Mouse (Mus musculus) heart, embryonic 11.5 days (tissue): ENCODE data around the gene Zfp276. TPM values are rescaled to one million over a fixed set of nuclear protein-coding genes. Genes with fewer than 3 reads are reported as not detected.

Experiments used
- ATAC-seq: fragments of 200-750 bp; cut with Nextera tagmentation; replicated peaks from 2 replicates; pipeline ENCODE4 v1.8.0; 2017; ENCODE audit warnings: moderate library complexity; ENCODE audit not compliant: insufficient number of reproducible peaks, low FRiP score, low TSS enrichment
- H3K27ac ChIP-seq: fragments of 300-500 bp; sonication (generic); 2 replicates; pipeline ENCODE4 v1.5.1; 2014; ENCODE audit warnings: mild to moderate bottlenecking, low read depth, low read length
- H3K27me3 ChIP-seq: fragments of 300-500 bp; sonication (generic); 2 replicates; pipeline ENCODE4 v1.6.1; 2014; ENCODE audit warnings: mild to moderate bottlenecking, low read length, mixed read lengths; ENCODE audit not compliant: control insufficient read depth, insufficient read depth
- H3K36me3 ChIP-seq: fragments of 300-500 bp; sonication (generic); 2 replicates; pipeline ENCODE4 v1.6.1; 2014; ENCODE audit warnings: mild to moderate bottlenecking, low read length, moderate library complexity, mixed read lengths; ENCODE audit not compliant: control insufficient read depth, insufficient read depth
- H3K4me1 ChIP-seq: fragments of 300-500 bp; sonication (generic); 2 replicates; pipeline ENCODE4 v1.6.1; 2014; ENCODE audit warnings: low read length; ENCODE audit not compliant: control insufficient read depth, insufficient read depth
- H3K4me2 ChIP-seq: fragments of 300-500 bp; sonication (generic); 2 replicates; pipeline ENCODE4 v1.6.1; 2014; ENCODE audit warnings: mild to moderate bottlenecking, moderate library complexity
- H3K4me3 ChIP-seq: fragments of 300-500 bp; sonication (generic); 2 replicates; pipeline ENCODE4 v1.5.1; 2014; ENCODE audit warnings: low read depth, low read length
- H3K9ac ChIP-seq: fragments of 300-500 bp; sonication (generic); 2 replicates; pipeline ENCODE4 v1.6.1; 2014; ENCODE audit warnings: mild to moderate bottlenecking, low read depth, low read length, moderate library complexity
- H3K9me3 ChIP-seq: fragments of 300-500 bp; sonication (generic); replicated peaks from 2 replicates; pipeline ENCODE4 v1.6.1; 2016; ENCODE audit warnings: low read length; ENCODE audit not compliant: control insufficient read depth
- WGBS: fragments of 180-500 bp; shearing (Covaris S2); extraction: QIAGEN DNeasy Blood & Tissue Kit; methylation state at CpG from one replicate; pipeline ENCODE4 v1.1.7; 2014; ENCODE audit not compliant: insufficient replicate concordance; 5-methylcytosine and 5-hydroxymethylcytosine counted together
- polyA plus RNA-seq: library from polyadenylated mRNA; unstranded; fragments of >200 nt; fragmentation: Nextera tagmentation; extraction: Ambion mirVana; gene quantifications from 2 replicates; pipeline ENCODE4 v1.2.1, GENCODE M21; 2014

Gene Zfp276
- polyA plus RNA-seq, 1 experiment from 2014 or later, result 11.7 TPM

- H3K9ac ChIP-seq, result no peak overlapping the region
- no peak overlapping the region for H3K4me3 ChIP-seq
- no peak for ATAC-seq
- H3K27ac ChIP-seq, result no peak overlapping the region
- no peak overlapping the region for H3K4me2 ChIP-seq
- H3K36me3 ChIP-seq, result peaks cover 5% of the 10 kb centered on the region
- H3K4me1 ChIP-seq, result peaks cover 7% of the 10 kb centered on the region; the same call in 1 of the 2 replicates
- H3K27me3 ChIP-seq, result peaks cover 17% of the 10 kb centered on the region
- 88% methylated on average over 10 of the region's 10 CpGs for WGBS
- H3K9me3 ChIP-seq, result no peaks in the 10 kb centered on the region
Measured at GRCm38 (mm10) chr8:123239398-123239797, 14.6 kb upstream of the Zfp276 start.

DNA sequence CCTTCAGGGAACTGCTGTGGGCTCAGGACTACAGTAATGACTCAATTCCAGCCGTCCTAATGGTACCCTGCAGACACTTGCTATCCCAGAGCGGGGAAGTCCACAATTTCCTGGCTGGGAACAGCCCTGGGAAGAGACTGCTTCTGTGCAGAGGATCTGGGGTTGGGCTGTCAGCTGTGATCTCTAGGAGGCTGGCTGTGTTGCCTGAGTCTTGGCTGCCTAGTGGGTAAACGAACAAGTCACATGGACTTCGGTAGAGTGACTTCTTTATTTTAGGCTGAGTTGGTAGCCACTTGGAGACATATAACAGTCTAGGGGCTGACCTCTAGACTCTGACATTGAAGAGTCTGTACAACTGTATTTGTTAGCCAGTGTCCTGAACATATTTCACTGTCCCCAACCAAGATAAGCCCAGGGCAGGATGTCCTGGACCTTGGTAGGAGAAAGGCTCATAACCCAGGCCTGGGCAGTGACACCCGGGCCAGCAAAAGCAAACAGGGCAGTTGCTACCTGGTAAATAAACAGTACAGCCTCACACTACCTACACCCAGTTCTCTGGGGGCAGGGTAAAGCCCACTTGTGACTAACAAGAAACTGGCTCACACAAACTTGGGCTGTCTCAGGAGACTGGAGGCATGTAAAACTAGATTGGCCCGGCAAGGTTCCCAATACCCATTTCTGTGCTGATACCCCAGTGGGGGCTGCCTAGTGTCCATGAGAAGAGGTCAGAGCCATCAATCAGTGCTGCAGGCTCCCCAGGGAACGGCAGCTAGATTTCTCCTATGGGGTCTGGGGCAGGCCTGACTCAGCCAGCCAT lies 11.7 kb upstream of the Zfp276 start:
- Histone ChIP-seq H3K27ac (no peak overlapping the region), H3K9ac (no peak overlapping the region), H3K36me3 (peaks cover 21% of the 10 kb centered on the region), H3K9me3 (no peaks in the 10 kb centered on the region), H3K4me2 (no peak overlapping the region), H3K4me1 (no peaks in the 10 kb centered on the region), H3K27me3 (no peaks in the 10 kb centered on the region), H3K4me3 (no peak overlapping the region)
- no peak for ATAC-seq
- 78% methylated on average over 7 of the region's 7 CpGs for WGBS

DNA sequence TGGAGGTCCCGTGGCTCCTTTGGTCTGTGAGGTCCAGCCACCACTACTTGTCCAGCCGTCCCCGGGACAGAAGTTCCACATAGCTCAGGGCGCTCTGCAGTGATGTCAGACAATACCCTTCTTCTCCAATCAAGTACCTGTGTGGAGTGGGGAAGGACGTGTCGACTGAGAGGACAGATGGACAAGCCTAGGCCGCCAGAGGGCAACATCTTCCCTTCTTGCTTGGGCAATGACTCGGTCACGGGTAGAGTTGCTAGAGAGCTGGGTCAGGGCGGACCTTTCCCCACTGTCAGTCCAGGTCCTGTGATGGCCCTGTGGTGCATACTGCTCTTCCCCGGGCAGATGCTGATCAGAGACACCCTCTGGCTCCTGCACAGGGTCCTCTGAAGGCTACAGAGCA lies 10.9 kb upstream of the Zfp276 start:
- 63% methylated on average over 11 of the region's 11 CpGs for WGBS
- ATAC-seq, result no peak
- peaks cover 25% of the 10 kb centered on the region for H3K36me3 ChIP-seq

GRCm38 (mm10) chr8:123244382-123244781 lies 9.6 kb upstream of the Zfp276 start:
- H3K27me3 ChIP-seq, result no peaks in the 10 kb centered on the region
- H3K4me2 ChIP-seq, result no peak overlapping the region
- no peak overlapping the region for H3K9ac ChIP-seq
- 85% methylated on average over 4 of the region's 4 CpGs for WGBS
- H3K4me1 ChIP-seq, result no peaks in the 10 kb centered on the region
- ATAC-seq, result no peak
- H3K27ac ChIP-seq, result no peak overlapping the region
- H3K4me3 ChIP-seq, result no peak overlapping the region
- peaks cover 33% of the 10 kb centered on the region for H3K36me3 ChIP-seq
- H3K9me3 ChIP-seq, result no peaks in the 10 kb centered on the region

More for the DNA sequence above, 10.9 kb upstream of the Zfp276 start:
- no peaks in the 10 kb centered on the region for H3K4me1 ChIP-seq
- H3K4me3 ChIP-seq, result no peak overlapping the region
- H3K9me3 ChIP-seq, result no peaks in the 10 kb centered on the region
- H3K9ac ChIP-seq, result no peak overlapping the region
- no peaks in the 10 kb centered on the region for H3K27me3 ChIP-seq
- H3K4me2 ChIP-seq, result no peak overlapping the region
- H3K27ac ChIP-seq, result no peak overlapping the region

DNA sequence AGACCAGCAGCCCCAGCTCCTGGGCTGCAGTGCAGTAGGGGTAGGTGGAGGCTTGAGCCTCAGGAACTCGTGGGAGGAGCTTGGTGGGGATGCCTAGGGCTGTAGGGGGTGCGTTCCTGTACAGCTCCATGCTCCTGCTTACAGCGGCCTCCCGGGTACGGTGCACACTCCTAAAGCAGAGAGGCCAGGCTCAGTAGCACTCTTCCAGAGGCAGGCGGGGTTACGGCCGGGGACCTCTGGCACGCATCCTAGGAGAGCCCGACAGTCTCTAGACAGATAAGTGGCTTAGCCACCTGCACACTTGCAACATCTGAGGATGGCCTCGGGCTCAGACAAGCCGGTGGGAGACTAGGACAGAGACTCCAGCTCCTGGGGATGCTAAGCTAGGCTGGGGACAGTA lies 8.5 kb upstream of the Zfp276 start:
- no peak for ATAC-seq
- H3K4me3 ChIP-seq, result no peak overlapping the region
- no peak overlapping the region for H3K4me2 ChIP-seq
- WGBS, result 87% methylated on average over 12 of the region's 12 CpGs
- no peak overlapping the region for H3K27ac ChIP-seq
- H3K27me3 ChIP-seq, result no peaks in the 10 kb centered on the region
- H3K9ac ChIP-seq, result no peak overlapping the region
- no peaks in the 10 kb centered on the region for H3K4me1 ChIP-seq
- H3K9me3 ChIP-seq, result no peaks in the 10 kb centered on the region
- peaks cover 39% of the 10 kb centered on the region for H3K36me3 ChIP-seq

GRCm38 (mm10) chr8:123247748-123248147 lies 6.2 kb upstream of the Zfp276 start:
- H3K36me3 ChIP-seq, result peaks cover 42% of the 10 kb centered on the region

DNA sequence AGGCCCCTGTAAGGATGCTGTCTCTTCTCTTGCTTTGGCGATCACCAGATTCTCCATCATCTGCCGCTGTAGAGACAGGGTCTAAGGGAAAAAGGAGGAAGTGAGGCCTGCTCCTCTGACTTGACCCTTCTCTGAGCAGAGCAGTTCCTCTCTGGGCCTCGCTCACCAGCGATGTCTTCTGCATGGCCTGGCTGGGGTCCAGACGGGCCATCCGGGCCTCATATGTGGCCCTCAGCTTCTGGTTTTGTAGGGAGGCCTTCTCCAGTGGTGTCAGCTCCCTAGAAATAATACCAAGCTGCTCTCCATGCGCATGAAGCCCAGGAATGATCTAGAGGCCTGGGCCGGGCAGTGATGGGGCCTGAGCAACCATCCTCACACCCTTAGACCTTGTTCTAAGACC lies 5.4 kb upstream of the Zfp276 start:
- Histone ChIP-seq H3K27me3 (no peaks in the 10 kb centered on the region), H3K36me3 (peaks cover 42% of the 10 kb centered on the region), H3K27ac (no peak overlapping the region), H3K9me3 (no peaks in the 10 kb centered on the region), H3K9ac (no peak overlapping the region), H3K4me1 (peaks cover 11% of the 10 kb centered on the region), H3K4me2 (no peak overlapping the region), H3K4me3 (no peak overlapping the region)
- no peak for ATAC-seq
- WGBS, result 93% methylated on average over 8 of the region's 8 CpGs

More at GRCm38 (mm10) chr8:123247748-123248147, 6.2 kb upstream of the Zfp276 start:
- ATAC-seq, result no peak
- Histone ChIP-seq H3K27ac (no peak overlapping the region), H3K4me3 (no peak overlapping the region), H3K4me1 (peaks cover 5% of the 10 kb centered on the region), H3K9me3 (no peaks in the 10 kb centered on the region), H3K9ac (no peak overlapping the region), H3K4me2 (no peak overlapping the region), H3K27me3 (no peaks in the 10 kb centered on the region)
- 92% methylated on average over 6 of the region's 6 CpGs for WGBS

- Histone ChIP-seq H3K9me3 (no peaks in the 10 kb centered on the region), H3K27ac (no peak overlapping the region), H3K4me2 (no peak overlapping the region), H3K27me3 (no peaks in the 10 kb centered on the region), H3K36me3 (peaks cover 27% of the 10 kb centered on the region), H3K4me1 (peaks cover 24% of the 10 kb centered on the region), H3K9ac (no peak overlapping the region), H3K4me3 (no peak overlapping the region)
- ATAC-seq, result no peak
- WGBS, result 86% methylated on average over 5 of the region's 5 CpGs
Measured at GRCm38 (mm10) chr8:123250940-123251339, 3.1 kb upstream of the Zfp276 start.

DNA sequence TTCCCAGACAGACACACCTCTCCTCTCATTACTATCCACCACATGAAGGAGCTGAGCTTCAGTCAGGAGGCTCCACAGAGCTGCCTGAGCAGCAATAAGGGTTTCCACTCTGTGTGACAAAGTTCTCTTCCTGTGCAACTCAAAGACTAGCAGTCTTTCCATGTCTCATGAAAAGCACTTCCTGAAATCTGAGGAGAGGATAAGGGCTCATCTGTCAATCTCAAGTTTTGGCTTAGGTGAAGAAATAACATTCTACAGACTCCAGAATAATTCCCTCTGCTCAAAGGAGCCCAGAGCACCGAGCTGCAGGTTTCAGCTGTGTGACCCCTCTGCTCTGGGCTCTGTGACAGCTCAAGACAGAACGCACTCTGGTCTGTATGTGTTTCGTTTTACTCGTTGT lies 1.1 kb upstream of the Zfp276 start:
- Histone ChIP-seq H3K9me3 (no peaks in the 10 kb centered on the region), H3K36me3 (peaks cover 26% of the 10 kb centered on the region), H3K4me3 (peak overlapping the region; percentile 99), H3K4me1 (peaks cover 24% of the 10 kb centered on the region), H3K27ac (0 out of 2 replicates have a peak overlapping the region, but pooled peaks have one; percentile 10), H3K27me3 (no peaks in the 10 kb centered on the region), H3K9ac (peak overlapping the region; percentile 97), H3K4me2 (peak overlapping the region; percentile 97)
- WGBS, result 50% methylated on average over 4 of the region's 4 CpGs
- ATAC-seq, result no peak
